Mouse (Mus musculus) mouse trophoblast stem cell (cell line): ENCODE data around the gene Ctns.

Experiments used
- in situ Hi-C, 2 experiments: fragments of 300-500 bp; cut with MseI, MboI; formaldehyde crosslinking; loops; 2 replicates in 1 of 2; 3 replicates in 1 of 2; pipeline ENCODE4 v1.15.1; 2025

Gene Ctns

DNA sequence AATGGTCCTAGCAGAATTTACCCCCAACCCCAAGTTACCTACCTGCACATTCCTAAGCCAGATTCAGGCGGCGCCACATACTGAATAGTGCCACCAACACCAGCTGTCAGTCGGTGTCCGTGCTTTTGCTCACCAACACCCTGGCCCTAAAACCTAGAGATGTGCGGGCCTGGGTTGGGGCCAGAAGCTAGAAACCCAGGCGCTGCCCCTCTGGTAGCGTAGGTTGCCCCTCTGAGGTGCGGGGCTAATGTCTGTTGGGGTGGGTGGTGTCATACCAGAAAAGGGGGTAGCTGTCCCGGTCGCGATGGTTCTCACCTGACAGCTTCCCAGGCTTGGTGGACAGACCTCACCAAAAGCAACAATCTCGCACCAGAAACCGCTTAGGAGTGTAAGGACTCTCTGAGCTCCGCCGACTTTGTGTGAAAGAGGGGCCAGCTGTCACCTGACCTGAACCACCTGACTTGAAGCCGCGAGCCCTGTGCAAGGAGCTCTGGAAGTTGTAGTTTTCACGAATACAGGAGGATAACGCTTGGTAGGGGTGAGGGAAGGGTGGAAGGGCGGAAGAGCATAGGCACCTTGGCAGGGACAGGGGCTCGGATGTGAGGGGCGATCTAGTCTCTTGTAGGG lies at the start of gene Ctns:
Gene Ctns (minus strand): TSS at position 440 of the 627 bp plus-strand sequence.
- in situ Hi-C loops = no loop called here

DNA sequence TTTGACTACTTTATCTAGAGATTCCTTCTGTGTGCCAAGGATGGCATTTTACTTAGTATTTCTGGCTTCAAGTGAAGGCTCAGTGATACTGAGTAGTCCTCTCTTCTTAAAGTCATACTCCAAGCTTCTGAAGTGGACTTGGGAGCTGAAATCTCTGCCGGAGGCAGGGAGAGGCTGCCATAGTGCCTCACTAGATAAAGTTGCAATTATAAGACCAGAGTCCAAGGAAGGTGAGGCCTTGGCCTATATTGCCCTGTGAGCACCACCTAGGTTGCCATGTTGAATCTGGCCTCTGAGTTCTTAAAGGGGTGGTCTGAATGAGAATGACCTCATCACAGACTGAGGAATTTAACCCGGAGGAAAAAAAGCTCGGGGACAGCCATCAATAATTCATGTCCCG lies 43.9 kb upstream of the Ctns start:
- in situ Hi-C loops = no loop called here

DNA sequence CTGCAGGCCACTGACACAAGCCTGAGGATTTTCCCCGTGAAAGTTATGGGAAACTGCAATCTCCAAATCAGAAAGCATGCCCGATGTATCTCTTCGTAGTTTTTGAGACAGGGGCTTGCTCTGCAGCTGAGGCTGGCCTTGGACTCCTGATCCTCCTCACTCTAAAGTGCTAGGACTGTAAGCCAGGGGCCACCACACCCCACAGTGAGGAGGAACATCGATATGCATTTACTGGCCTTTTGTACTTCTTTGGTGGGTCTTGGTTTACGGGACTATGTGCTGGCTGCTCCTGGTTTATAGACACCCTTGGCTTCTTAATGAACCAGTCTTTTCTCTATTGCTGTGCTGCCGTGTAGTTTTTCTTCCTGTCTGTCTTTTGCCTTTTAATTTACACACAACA lies 43.4 kb upstream of the Ctns start:
- in situ Hi-C loops = no loop called here

DNA sequence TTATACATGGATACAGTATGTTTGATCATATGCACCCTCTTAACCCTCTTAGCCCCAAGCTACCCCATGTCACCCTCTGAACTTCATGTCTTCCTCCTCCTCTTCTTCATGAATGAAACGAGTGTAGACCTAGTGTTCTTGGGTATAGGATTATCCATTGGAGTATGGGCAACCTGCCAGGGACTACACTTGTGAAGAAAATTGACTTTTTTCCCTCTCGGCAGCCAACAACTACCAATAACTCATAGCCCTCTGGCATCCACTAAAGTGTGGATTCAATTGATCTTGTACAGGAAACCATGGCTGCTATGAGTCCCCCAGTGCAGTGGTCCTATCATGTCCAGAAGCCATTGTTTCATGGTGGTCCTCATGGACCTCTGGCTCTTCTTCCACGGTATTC lies 37.9 kb upstream of the Ctns start:
- in situ Hi-C loops = no loop called here

DNA sequence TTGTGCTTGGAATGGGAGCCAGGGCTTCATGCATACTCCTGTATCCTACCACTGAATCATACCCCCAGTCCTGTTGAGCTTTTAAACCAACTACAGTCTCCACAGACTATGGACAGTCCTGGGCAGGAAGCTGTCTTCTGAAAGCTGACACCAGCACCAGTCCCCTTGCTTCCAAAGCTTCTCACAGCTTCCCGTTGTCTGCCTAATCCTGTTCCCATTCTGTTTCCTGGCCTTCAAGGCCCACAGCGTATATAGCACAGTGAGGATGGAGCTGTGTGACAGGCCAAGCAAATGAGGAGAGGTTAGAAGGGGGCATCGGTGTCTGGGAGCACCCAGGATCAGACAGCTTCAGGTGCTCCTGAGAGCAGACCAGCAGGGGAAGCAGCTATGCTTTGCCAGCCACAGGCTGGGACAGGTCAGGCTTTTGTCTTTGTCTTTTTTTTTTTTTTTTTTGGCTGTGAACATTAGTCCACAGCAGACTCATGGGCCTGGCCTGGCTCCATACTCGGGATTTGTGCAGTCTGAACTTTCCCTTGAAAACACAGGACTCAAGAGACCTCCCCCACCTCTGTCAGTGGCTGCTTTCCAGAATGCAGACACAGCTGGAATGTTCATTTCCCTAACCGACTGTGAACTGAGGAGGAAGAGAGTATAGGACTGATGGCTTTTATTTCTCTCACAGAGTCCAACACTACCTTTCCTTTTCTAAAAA lies 37.3 kb upstream of the Ctns start:
- in situ Hi-C loops = no loop called here

DNA sequence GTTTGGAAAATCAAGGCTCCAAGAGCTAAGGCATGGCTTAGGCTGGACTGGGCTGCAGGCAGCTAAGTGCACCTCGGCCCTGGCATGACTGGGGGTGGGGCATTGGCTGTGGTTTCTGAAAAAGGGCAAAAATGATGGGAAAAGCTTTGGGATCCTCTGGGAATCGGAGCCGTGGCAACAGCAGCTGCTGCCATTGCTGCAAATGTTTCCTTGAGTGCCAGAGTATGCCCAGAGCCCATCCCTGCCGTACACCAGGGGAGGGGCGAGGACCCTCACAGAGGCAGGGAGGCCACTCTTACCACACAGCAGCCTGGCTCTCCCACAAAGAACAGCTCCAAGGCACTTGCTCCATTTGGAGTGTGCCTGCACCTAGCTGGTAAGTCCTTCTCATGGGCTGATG lies 35.1 kb upstream of the Ctns start, which contains the start of gene Trpv1:
Gene Trpv1 (plus strand): TSS at position 301 of the 400 bp plus-strand sequence.
- in situ Hi-C loops = no loop called here

DNA sequence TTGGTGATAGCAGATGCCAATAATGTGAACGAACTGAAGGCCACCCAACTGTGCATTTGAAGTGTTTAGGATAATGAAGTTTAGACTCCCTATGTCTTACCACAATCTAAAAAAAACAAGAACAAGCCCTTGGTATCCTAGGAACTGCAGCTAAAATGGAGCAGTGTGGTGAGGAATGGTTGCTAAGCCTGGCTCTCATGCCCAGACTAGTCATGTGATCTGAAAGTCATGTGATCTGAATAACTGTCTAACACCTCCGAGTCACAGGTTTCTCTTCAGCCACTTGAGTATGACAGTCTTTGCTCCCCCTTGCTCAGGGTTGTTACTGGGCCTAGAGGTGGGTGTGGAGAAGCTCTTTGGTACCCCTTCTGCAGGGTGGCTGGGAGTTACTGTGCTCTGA lies 33.7 kb upstream of the Ctns start:
- in situ Hi-C loops = no loop called here

DNA sequence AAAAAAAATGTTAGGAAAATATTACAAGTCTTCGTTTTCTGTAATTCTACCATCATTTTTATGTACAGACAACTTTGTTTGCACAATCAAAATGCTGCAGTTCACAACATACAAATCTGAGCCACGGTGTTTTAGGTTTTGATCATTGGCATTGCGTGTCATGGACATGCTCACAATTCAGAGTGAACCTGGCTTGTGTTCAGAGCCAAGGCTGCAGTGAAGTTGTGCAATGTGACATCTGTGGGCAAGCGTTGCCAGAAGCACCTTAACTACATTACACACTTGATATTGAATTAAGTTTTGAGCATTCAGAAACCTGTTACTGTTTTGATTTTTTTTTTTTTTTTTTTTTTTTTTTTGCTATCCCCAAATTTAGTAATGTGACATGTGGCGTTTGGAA lies 31.2 kb upstream of the Ctns start:
- in situ Hi-C loops = no loop called here

DNA sequence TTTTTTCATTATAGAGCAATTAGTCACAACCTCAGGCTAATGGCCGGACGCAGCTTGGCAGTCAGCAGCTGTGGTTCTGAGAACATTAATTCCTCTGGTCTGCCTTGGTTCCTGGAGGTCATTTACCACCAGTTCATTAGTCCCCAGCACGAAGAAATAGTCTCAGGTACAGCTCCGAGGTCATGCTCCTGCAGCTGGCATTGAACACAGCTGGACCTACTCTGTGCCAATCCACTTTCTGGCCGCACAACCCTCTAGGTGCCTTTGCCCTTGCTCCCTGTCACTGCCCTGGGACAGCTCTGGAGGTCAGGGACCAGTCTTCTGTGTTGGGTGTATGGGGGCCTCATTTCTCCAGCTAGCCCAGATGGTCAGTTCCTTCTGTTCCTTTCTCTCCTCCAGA lies 30.0 kb upstream of the Ctns start:
- in situ Hi-C loops = no loop called here

DNA sequence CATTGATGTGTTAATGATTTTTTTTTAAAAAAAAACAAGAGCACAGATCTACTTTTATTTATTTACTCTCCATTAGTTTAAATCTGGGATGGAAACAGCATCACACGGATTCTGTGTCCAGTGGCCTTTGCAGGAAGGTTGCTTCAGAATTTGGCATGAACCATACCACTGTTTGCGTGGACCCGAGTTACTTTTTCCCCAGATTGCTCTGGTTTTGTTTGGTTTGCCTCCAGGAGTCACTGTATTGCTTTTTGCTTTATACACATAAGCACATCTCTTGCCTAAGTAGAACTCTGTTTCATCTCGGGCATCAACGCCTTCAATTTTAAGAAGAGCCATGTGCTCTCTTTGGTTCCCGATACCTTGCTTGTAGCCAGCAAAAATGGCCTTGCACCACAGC lies 27.0 kb upstream of the Ctns start:
- in situ Hi-C loops = no loop called here

DNA sequence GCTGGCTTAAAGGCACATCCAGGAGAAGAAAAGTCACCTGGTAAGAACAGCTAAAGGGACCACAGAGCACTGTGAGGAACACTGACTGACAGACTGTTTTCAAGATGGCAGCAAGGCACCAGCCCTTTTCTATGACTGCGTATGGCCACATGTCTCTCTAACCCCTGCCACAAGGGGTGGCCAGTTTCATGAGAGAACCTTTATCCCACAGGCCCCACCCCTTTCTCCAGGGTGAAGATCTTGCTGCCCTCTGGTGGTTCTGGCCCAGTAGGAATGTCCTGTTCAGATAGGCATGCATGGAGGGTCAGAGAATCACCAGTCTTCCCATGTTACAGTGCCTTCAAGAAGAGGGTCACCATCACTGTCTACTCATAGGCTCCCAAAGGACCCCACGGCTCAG lies 25.1 kb upstream of the Ctns start:
- in situ Hi-C loops = no loop called here

DNA sequence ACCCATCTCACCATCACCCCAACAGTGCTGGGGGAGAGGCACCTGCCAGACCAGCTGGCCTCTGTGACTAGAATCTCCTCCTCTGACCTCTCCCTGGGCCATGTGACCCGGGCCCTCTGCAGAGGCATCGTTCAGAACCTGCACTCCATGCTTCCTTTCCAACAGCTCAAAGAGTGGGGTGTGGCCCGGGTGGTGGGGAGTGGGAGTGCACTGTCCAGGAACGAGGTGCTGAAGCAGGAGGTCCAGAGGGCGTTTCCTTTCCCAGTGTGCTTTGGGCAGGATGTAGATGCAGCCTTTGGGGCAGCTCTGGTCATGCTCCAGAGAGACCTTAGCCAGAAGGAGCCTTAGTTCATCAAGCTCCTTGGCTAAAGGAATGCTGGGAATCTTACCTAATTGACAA lies 24.0 kb upstream of the Ctns start:
- in situ Hi-C loops = no loop called here

DNA sequence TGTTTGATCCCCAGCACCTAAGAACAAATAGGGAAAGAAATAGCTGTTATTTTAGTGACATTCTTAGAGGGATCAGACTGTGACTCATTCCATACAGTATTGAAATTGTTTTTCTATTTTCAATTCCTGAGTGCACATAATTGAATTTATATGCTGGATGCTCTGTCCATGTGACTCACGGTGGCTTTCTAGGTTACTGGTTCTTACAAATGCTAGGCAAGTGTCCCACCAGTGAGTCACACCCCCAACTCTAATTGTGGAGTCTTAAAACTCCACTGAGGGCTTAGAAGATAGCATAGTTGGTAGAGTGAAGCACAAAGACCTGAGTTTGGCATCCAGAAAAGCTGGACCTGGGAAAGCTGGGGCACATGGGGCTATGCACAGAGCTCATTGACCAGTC lies 21.8 kb upstream of the Ctns start:
- in situ Hi-C loops = no loop called here

DNA sequence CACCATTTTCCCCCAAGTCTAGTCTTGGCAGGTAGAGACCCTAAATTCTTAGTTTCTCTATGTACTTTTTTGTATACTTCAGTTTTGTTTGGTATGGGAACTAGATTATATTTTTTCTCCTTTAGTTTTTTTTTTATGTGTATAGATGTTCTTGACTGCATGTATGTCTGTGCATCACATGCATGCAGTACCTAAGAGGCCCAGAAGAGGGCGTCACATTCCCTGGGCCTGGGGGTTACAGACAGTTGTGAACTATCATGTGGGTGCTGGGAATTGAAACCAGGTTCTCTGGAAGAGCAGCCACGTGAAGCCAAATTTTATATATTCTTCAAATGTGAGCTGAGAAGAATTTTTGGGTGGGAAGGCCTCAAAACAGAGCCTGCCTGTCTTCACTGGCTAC lies 20.8 kb upstream of the Ctns start:
- in situ Hi-C loops = no loop called here

DNA sequence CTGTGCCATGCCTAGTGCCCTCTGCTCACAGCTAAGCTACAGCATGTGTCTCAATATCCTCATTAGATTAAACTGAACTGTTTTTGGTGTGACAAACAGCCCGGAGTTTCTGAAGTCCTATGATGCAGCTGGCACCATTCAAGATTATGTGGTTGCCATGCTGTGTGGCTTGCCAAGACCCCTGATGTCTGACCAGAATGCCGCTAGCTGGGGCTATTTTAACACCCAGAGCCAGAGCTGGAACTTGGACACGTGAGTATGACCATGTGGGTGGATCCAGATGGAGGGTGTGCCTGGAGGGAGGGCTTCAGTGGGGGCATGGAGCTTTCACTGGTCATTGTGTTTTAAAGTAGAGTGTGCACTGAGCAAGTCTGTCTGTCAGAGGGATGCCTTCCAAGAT lies 15.1 kb upstream of the Ctns start:
- in situ Hi-C loops = no loop called here

DNA sequence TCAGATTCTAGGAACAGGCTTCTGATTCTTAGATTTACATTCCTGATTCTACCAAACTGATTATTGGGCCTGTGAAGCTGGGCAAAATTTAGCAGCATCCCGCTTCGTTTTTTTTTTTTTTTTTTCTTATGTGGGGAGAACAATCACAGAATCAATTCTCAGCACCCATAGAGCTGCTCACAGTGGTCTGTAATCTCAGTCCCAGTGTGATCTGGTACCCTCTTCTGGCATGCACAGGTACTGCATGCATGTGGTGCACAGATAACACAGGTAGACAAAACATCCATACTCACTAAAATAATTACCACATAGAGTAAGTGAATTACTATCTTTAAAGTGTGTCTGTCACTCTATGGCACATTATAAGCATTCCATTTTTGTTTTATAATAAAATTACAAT lies 8.8 kb upstream of the Ctns start:
- in situ Hi-C loops = no loop called here

DNA sequence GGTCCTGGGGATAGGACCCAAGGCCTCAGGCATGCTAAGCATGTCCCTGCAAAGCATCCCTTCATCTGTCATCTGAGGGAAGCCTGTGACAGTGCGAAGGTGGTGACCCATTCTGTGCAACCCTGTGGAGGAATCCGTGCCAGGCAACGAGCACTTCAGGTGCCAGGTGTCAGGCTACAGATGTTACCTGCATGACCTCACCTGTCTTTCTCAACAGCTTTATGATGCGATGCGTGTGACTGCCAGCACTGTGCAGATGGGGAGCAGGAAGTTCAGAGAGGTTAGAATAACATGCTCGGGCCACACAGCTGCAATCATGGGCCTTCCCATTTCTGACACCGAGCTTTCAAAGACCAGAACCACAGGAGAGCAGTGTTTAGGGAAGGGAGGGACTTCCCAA lies 6.4 kb upstream of the Ctns start:
- in situ Hi-C loops = no loop called here

DNA sequence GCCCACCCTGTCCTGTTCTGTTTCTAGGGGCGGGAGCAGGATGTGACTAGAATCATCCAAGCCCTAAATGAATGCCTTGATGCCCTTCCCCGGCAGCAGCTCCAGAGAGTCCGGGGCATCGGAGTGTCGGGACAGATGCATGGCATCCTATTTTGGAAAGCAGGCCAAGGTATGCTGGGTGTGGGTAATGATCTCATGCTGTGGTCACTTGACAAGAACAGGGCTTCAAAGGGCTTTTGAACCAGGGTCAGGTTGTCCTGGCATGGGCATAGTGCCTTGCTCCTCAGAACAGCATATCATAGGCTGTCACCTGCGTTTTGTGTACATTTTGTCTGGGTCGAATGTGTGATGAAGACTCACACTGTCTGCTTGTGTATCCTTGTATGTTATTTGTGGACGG lies 5.1 kb upstream of the Ctns start:
- in situ Hi-C loops = no loop called here

DNA sequence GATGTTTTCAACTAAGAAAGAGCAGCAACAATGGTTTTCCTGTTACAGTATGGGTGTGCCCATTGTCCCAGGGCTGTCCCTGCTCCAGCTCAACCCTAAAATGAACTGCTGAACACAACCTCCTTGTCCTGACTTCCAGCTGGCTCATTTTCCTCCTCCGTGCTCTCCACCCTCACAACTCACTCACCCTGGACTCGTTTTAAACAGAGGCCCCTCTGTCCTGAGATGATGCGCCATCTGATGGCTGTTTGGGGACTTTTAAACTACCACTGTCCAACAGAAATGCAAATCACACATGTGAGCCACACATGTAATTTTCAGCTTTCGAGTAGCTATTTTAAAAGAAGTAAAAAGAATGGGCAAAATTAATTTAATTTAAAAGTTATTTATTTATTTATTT lies 2.8 kb upstream of the Ctns start:
- in situ Hi-C loops = no loop called here

DNA sequence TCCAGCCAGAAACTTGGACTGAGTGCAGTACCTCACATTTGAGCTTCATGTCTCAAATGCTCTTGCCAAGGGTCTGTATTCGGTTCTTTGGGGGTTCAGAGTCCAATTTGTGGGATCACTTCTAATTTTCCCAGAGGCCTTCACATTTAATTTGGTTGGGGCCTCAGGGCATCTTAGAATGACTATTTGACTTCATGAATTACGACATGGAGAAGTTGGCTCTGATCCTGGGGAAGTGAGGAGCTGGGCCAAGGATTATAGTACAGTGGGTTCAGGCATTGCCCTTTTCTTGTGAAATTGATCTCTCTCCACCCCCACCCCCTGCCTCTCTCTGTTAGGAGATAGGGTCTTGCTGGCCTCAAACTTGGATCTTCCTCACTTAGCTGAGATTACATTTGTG lies 2.2 kb upstream of the Ctns start:
- in situ Hi-C loops = no loop called here

DNA sequence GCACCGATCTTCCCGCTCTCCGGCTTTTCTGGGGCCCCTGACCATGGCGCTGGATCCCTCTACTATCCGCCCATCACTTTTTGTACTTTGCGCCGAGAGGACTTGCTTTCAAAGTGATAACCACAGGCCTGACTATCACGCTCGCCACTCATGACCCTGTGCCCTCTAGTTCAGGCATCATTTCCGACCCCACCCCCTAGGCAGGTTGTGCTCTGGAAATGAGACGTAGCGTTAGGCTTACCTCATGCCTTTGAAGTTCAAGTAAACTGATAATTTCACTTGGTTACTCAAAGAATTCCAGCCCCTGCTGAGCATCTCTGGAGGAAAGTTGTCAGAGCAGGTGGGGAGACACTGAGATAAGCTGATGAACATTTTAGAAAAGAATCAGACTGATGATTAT lies 1.0 kb upstream of the Ctns start:
- in situ Hi-C loops = no loop called here

DNA sequence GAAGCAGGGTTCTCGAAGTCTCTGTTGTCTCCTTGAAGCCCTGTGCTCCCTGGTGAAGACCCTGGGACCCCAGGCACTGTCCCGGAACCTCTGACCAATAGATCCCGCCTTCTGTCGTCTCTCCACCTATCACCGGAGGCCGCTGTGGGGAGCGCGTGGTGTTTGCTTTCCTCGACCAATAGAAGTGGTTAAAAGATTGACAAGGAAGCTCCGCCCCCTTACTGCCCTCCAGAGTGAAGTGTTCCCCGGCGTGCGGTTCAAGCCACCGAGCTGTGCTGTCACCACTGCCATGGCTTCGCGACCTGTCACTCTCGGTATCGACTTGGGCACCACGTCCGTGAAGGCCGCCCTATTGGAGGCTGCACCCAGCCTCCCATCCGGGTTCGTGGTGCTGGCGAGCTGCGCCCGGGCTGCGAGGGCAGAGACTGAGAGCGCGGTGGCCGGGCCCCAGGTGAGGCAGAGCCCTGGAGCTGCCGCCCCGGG lies 429 bp upstream of the Ctns start, which contains the start of gene Shpk:
Gene Shpk (plus strand): TSS at position 231 of the 483 bp plus-strand sequence.
- in situ Hi-C loops = no loop called here

DNA sequence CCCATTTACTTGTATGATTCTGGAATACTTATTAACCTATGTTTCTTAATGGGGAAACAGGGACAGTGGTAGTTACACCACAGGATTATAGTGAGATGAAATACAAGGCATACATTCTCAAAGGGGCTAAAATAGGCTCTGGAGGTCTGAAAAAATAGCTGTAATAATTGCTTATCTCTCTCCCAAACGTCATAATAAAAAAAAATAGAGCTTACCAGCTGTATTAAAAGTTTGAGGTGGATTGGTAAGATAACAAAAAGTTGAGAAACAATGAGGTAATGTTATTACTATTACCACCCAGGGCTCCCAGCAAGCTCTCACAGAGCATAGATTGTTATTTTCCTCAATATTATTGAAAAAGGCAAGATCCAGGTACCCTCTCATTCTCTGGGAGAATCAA lies 652 bp downstream of the Ctns start:
- in situ Hi-C loops = no loop called here

DNA sequence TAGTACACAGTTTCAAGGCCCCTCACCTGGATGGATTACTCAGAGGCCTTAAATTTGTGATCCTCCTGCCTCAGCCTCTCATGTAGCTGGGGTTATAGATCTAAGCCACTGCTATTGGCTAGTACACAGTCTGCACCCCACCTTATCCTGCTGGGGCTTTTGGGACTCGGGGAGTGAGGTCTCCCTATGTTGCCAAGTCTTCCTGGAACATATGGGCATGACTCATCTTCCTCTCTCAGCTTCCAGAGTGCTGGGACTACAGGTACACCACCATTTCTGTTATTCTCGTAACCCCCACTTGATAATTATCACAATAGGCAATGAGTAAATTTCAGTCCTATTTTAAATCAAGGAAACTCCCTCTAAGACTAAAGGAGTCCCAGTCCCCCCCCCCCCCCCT lies 4.4 kb downstream of the Ctns start:
- in situ Hi-C loops = no loop called here
